Mouse (Mus musculus) heart, adult 11 months (tissue): ENCODE measurements around the gene Cntnap3.
A peak's percentile ranks its signal among the peaks of the same experiment; 100 is the strongest.
"Not testable (repeated sequence)": the region's sequence is repeated elsewhere in the genome, so short reads cannot be mapped to it uniquely, and the experiment has no call there.

ENCODE experiments used
- DNase-seq: peaks from one replicate; pipeline ENCODE4 v3.0.0; 2022

Cntnap3 gene

GRCm38 (mm10) chr13:64903585-64904208, at the start of gene Cntnap3:
TSS of gene Cntnap3 (minus strand) at chr13:64903955.
- DNase-seq, result no peak

- DNase-seq, result peak; percentile 80
These were observed 13.4 kb upstream of the Cntnap3 start, which contains the start of gene Spata31 for GRCm38 (mm10) chr13:64917191-64917590. TSS of gene Spata31 (plus strand) at chr13:64917406.

GRCm38 (mm10) chr13:64903132-64903531, 623 bp downstream of the Cntnap3 start:
- DNase-seq, result peak; percentile 6

- DNase-seq, result no peak
These were observed 38.4 kb downstream of the Cntnap3 start for GRCm38 (mm10) chr13:64865397-64865796.

- DNase-seq, result not testable (repeated sequence)
These were observed 78.9 kb downstream of the Cntnap3 start for GRCm38 (mm10) chr13:64824856-64825255.

- no peak for DNase-seq
These were observed 158.4 kb downstream of the Cntnap3 start for GRCm38 (mm10) chr13:64745383-64745782.

GRCm38 (mm10) chr13:64732244-64732643, 171.5 kb downstream of the Cntnap3 start:
- no peak for DNase-seq

GRCm38 (mm10) chr13:64716791-64717190, 187.0 kb downstream of the Cntnap3 start:
- no peak for DNase-seq

GRCm38 (mm10) chr13:64692463-64692862, 211.3 kb downstream of the Cntnap3 start:
- DNase-seq, result no peak
